Mouse (Mus musculus): Measurements from ENCODE around the gene Siah1b.

Siah1b gene

GRCm38 (mm10) chrX:164076040-164076775 lies at the start of gene Siah1b:
Gene Siah1b, minus strand, starts transcription at chrX:164076493.
- DNase-seq (ENCODE audit: low read depth): peak; percentile 96

- no peak for DNase-seq (ENCODE audit: low read depth)
These were observed 47.6 kb upstream of the Siah1b start for GRCm38 (mm10) chrX:164123942-164124341.

DNA sequence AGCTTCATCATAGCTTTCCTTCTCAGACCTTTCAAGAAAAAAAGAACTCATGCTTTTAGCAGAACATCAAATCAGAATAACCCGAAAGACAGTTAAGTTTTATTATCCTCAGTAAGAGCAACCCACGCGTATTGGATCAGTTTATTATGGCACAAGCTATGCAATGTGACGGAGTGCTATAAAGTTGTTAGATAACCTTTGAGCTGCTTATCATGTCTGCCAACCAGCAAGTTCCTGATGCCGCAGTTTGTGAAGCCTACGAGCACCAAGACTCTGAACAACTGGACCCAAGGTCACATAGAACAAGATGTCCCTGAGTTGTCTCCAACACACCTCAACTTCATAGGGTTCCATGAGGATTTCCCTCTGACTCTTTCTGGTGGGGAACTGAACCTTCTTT lies 37.5 kb upstream of the Siah1b start:
- DNase-seq (ENCODE audit: low read depth): no peak

DNA sequence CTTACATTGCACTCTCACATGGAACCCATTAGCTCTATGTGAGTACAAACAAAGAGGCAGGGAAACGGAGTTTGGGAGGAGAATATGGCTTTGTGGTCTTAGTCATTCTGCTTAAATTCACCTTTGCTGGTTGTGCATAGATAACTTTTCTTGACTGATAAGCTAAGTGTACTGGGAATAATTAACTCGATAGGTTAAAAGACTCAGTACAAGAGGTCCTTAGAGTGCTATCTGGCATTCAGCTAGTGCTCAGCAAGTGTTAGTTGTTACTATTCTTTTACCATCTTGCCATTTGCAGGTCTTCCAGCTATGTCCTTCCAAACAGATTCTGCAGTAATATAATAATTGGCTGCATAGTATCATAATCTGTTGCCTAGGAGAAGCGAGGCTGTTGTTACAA lies 34.9 kb upstream of the Siah1b start:
- DNase-seq (ENCODE audit: low read depth): no peak

DNA sequence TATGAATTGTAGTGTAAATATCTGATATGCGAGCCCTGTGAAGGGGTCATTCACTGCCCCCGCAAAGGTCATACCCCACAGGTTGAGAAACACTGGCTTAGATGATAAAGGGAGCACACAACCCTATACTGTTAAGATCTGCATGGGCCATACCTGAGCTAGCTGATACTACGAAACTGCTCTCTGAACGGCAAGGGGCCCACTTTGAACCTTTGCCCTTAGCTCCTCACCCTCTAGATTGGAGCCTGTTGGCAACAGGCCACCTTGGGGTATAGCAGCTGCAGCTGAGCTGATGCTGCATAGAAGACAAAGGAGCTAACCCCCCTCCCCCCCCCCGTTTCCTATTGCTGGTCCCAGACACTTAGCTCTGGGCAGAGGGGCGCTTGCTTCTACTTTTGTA lies 26.4 kb upstream of the Siah1b start:
- DNase-seq (ENCODE audit: low read depth): no peak

DNA sequence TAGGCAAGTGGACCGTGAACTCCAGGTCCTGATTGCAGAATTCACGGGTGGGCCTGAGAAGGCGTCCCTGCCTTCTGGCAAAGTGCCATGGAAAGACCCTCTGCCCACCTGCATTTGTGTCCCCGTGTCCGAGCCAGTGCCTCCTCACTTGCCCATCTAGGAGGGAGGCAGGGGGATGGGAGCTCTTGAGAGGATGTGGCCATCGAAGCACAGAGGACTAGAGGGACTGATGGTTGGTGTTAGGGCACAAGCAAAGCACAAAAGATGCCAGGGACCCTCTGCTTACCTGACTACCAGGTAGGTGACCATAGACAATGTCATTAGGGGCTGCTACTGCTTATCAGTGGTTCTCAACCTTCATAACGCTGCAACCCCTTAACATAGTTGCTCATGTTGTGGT lies 25.9 kb upstream of the Siah1b start:
- no peak for DNase-seq (ENCODE audit: low read depth)

DNA sequence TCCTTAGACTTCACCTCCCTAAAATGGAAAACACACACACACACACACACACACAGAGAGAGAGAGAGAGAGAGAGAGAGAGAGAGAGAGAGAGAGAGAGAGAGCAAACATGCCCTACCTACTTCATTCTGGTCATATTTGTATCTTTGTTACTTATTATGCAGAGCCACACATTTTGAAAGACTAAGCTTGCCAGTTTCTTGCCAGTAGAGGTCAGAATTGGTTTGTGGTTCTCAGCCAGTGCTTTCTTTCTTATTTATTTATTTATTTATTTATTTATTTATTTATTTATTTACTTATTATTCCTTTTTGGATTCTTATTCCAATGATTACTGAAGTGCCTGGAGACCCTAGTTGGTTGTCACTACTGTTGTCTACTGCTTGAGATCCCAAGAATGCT lies 25.2 kb upstream of the Siah1b start:
- DNase-seq (ENCODE audit: low read depth): peak; percentile 14

DNA sequence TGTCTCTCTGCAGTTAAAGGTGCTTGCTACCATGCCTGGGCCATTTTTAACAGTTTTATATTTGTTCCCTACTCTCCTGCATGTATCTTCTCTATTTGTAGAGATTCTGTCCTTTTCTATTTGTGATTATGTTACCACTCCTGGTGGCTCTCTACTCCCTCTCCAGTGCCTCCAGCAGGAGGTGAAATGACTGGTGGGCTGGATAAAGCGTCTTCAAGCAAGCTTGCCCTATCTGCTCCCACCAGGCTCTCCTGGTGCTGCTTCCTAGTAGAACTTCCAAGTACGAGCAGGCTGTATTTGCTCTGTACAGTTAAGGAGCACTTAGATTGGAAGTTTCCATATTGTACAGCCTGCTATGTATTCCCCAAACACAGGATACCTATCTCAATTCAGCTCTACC lies 19.5 kb upstream of the Siah1b start:
- no peak for DNase-seq (ENCODE audit: low read depth)

DNA sequence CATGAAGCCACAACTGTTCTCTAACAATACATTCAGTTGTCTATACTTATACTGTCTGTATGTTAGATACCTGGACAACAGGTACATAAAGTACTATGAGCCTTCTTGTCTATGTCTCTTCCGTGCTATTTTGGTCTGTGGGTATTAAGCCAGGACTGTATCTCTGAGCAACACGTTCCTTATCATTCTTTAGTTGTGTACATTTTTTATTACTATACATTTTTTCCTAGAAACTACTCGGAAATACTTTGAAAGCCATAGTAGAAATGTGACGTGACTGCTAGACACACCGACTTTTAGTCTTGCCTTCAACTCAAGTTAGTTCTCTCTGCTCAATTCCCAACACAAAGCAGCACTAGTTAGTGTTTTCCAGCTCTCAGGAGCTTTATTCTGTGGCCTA lies 17.1 kb upstream of the Siah1b start:
- no peak for DNase-seq (ENCODE audit: low read depth)

- no peak for DNase-seq (ENCODE audit: low read depth)
These were observed 16.2 kb upstream of the Siah1b start for GRCm38 (mm10) chrX:164092300-164093169.

DNA sequence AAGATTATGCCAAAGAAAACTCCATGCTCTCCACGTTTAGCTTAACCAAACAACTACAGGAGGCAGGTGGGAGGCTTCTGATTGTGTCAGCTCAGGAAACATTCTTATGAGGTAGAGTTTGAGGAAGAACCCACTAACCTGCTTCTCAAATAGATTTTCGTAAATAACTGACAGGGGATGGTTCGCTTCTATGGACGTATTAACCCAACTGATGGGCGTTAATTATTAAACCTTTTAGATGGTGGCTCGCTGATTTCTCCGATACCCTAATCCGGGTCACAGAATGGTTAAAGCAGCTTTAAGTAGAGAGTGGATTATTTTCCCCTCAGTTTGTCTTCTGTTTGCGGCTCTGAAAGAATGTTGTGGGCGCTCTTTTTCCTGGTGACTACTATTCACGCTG lies 13.6 kb upstream of the Siah1b start:
- no peak for DNase-seq (ENCODE audit: low read depth)

GRCm38 (mm10) chrX:164088582-164088981 lies 12.3 kb upstream of the Siah1b start, which contains the start of gene Cltrn:
Gene Cltrn, plus strand, starts transcription at chrX:164088830.
- no peak for DNase-seq (ENCODE audit: low read depth)

- DNase-seq (ENCODE audit: low read depth): peak; percentile 11
These were observed 5.7 kb upstream of the Siah1b start for GRCm38 (mm10) chrX:164082030-164082429.

GRCm38 (mm10) chrX:164068968-164069367 lies 7.3 kb downstream of the Siah1b start:
- no peak for DNase-seq (ENCODE audit: low read depth)

GRCm38 (mm10) chrX:164066185-164066584 lies 10.1 kb downstream of the Siah1b start:
- peak; percentile 84 for DNase-seq (ENCODE audit: low read depth)

GRCm38 (mm10) chrX:164059070-164059469 lies 17.2 kb downstream of the Siah1b start:
- DNase-seq (ENCODE audit: low read depth): no peak

DNA sequence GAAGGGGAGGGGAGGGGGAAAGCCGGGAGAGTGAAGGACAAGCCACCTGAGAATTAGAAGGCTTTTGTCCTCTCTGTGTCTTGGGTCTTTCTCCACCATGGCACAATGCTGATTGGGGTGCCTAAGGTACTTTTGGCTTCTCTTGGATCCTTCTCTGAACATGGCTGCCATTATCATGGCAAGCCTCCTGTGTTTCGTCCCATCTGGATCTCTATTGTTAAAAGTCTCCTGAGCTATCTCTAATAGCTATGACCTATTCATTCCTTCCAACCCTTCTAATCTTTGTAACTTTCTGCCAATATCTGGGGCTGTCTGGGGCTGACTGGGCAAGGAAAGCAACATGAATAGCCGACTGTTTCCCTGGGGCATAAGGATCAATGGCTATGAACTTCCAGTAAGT lies 17.8 kb downstream of the Siah1b start:
- no peak for DNase-seq (ENCODE audit: low read depth)

DNA sequence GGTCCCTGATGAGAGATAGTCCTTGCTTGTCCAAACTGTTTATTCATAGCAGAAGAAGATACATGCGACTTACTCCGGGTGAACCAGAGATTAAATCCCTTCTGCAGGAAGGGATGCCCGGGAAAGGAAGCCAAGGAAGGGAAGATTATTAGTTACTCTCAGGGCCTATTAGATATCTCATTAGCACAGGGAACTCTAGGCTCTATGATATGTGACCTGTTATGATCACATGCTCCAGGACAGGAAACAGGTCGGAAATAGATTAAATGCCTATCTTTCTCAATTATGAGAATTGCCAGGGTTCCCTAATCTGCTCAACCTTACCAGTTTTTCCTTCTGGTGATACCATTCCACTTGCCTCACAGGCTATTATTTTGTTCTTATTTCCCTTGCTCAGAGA lies 20.6 kb downstream of the Siah1b start:
- DNase-seq (ENCODE audit: low read depth): peak; percentile 18

DNA sequence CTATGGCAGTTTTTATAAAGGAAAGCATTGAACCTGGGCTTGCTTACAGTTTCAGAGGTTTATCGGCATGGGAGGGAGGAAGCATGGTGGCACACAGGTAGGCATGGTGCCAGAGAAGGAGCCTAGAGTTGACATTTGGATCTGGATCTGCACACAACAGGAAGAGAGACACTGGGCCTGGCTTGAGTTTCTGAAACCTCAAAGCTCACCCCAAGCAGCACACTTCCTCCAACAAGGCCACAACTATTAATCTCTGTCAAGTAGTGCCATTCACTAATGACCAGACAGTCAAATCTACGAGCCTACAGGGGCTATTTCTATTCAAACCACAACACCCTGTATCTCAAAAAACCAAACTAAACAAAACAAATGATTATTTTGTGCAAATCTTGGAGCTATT lies 29.6 kb downstream of the Siah1b start:
- DNase-seq (ENCODE audit: low read depth): peak; percentile 84

DNA sequence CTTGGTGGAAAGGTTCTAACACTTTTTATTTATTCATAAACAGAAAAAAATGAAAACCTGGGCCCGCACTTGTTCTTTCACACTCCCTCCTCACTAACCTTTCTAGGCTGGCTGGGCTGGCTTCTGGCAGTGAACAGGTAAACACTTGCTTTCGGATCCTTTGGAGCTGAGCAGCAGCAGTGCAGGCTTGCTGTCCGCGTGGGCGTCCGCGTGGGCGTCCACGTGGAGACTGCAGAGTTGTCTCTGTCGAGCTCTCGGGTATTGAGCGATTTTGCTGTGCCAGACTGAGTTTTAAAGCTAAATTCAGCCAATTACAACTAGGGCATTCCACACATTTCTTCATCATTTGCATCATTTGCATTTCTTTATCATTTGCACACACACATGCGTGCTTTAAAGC lies 34.2 kb downstream of the Siah1b start:
- DNase-seq (ENCODE audit: low read depth): no peak

- DNase-seq (ENCODE audit: low read depth): no peak
These were observed 37.4 kb downstream of the Siah1b start for GRCm38 (mm10) chrX:164038882-164039281.

DNA sequence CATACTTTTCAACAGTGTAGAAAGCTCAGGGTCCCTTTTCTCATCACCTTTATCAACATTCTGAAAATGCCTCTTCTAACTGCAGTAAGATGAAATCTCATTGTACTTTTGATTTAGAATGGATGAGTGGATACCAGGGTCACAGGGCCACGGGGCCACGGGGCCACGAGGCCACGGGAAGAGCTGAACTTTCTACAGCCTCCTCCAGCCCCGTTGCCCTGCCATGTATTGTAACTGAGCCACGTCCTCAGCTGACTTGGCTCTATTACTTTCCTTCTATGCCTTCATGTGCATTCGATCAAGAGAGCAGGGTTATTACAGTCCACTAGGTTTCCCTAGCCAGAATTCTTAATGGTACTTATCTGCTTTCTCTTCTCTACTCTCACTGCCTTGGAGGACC lies 40.4 kb downstream of the Siah1b start:
- DNase-seq (ENCODE audit: low read depth): no peak

- no peak for DNase-seq (ENCODE audit: low read depth)
These were observed 40.9 kb downstream of the Siah1b start for GRCm38 (mm10) chrX:164035401-164035800.

All from 416B (cell line).